Mouse (Mus musculus) hindbrain, embryonic 10.5 days (tissue): ENCODE results near the gene Cxcr1. TPM values are rescaled to one million over a fixed set of nuclear protein-coding genes. Genes with fewer than 3 reads are reported as not detected.

Experiments used
- DNase-seq: peaks from one replicate; pipeline ENCODE4 v3.0.0-alpha.2; 2017; ENCODE audit warnings: low spot score
- H3K27ac ChIP-seq: fragments of 300-500 bp; sonication (generic); 2 replicates; pipeline ENCODE4 v1.5.1; 2016; ENCODE audit warnings: mild to moderate bottlenecking, moderate library complexity
- H3K27me3 ChIP-seq: fragments of 300-500 bp; sonication (generic); 2 replicates; pipeline ENCODE4 v1.6.1; 2016; ENCODE audit warnings: mild to moderate bottlenecking; ENCODE audit not compliant: poor library complexity, insufficient read depth, severe bottlenecking
- H3K36me3 ChIP-seq: fragments of 300-500 bp; sonication (generic); 2 replicates; pipeline ENCODE4 v1.6.1; 2016; ENCODE audit warnings: mild to moderate bottlenecking, moderate library complexity
- H3K4me1 ChIP-seq: fragments of 300-500 bp; sonication (generic); replicated peaks from 2 replicates; pipeline ENCODE4 v1.6.1; 2016; ENCODE audit warnings: mild to moderate bottlenecking
- H3K4me3 ChIP-seq: fragments of 300-500 bp; sonication (generic); 2 replicates; pipeline ENCODE4 v1.5.1; 2016; ENCODE audit warnings: mild to moderate bottlenecking, moderate library complexity
- H3K9me3 ChIP-seq: fragments of 300-500 bp; sonication (generic); 2 replicates; pipeline ENCODE4 v1.6.1; 2016; ENCODE audit warnings: mild to moderate bottlenecking, moderate library complexity
- WGBS: fragments of 180-500 bp; shearing (Covaris S2); methylation state at CpG from one replicate; pipeline ENCODE4 v1.1.7; 2016; 5-methylcytosine and 5-hydroxymethylcytosine counted together
- microRNA counts: library from miRNA; unstranded; fragments of <30 nt; microRNA quantifications from one replicate; lab custom pipeline; 2017
- polyA plus RNA-seq: library from polyadenylated mRNA; unstranded; fragments of >200 nt; fragmentation: Nextera tagmentation; extraction: Ambion mirVana; gene quantifications from 2 replicates; pipeline ENCODE4 v1.2.1, GENCODE M21; 2016

Cxcr1 gene
- polyA plus RNA-seq, 1 experiment from 2014 or later: not detected

DNA sequence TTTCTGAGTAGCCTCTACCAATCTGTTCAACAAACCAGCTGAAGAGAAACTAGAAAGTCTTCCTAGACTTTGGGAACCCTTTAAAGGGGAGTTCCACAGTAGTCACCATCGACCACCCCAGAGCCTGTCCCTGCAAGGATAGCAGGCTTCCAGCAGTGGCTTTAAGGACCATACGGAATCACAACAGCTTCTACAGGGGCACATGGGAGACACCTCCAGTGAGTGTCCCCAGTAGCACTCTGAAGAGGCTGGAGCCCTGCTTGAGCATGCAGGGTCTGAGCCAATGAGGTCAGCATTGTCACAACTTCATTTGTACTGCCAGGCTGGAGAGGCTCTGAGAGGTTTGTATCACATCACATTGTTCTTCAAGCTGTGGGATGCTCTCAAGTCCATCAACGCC, 44.3 kb downstream of the Cxcr1 start:
- H3K4me3 ChIP-seq: no peak overlapping the region
- H3K27ac ChIP-seq: no peak overlapping the region
- no peak for DNase-seq
- no peaks in the 10 kb centered on the region for H3K36me3 ChIP-seq
- H3K9me3 ChIP-seq: no peaks in the 10 kb centered on the region
- H3K27me3 ChIP-seq: no peaks in the 10 kb centered on the region
- H3K4me1 ChIP-seq: no peaks in the 10 kb centered on the region
- 80% methylated on average over 3 of the region's 3 CpGs for WGBS

DNA sequence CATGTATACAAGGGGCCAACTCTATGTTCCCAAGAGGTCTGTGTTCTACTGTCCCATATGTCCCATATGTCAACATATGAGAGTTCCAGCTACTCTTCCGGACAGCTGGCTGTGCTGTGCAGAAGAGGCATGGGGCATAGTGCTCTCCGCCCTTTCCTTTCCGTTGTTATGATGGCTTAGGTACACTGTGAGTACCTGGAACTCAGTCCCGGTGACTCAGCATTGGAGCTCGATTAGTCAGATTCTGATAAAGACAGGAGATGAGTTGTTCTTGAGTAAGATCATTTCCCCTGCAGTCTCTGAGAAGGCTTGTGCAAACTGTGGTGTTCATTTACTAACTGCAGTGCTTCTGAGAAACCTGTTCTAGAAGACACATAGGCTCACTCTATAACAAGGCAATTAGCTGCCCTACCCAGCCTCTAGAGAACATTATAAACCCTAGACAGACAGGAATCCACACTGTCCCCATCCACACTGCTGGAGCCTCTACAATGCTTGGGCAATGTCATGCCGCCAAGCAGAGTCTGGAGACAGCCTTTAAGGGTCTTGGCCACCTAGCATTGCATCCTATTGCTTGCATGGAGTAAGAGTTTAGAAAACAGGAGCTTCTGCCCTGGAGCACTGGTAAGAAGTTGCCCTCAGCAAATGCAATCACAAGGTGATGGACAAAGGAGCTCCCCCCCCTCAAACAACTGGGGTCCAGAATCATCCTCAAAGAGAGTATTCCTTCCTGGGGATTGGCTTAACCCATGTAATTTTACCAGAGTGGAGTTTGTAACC, 45.1 kb downstream of the Cxcr1 start:
- Histone ChIP-seq H3K27me3 (no peaks in the 10 kb centered on the region), H3K9me3 (no peaks in the 10 kb centered on the region), H3K36me3 (no peaks in the 10 kb centered on the region), H3K27ac (no peak overlapping the region), H3K4me3 (no peak overlapping the region), H3K4me1 (no peaks in the 10 kb centered on the region)
- WGBS: 91% methylated on average over 6 of the region's 6 CpGs
- DNase-seq: no peak

MicroRNAs within 50 kb of the gene (microRNA counts, 519-probe panel; counts per million panel counts)
- microRNA mmu-miR-1928 (lab: Ali Mortazavi, UCI): 1,255 counts per million, percentile 77 among the panel's probes with 10 or more counts

Other genes with a start within 250 kb of the Cxcr1 start
- 15.1 and 15.3 TPM in 2 replicates for gene Tns1, start 70.2 kb downstream of the Cxcr1 start, polyA plus RNA-seq
- gene Rufy4, start 69.1 kb downstream of the Cxcr1 start, polyA plus RNA-seq: 0.31 and 0.37 TPM in 2 replicates
- 0.11 and 0.18 TPM in 2 replicates for gene Cxcr2, start 40.6 kb downstream of the Cxcr1 start, polyA plus RNA-seq
- gene Arpc2, start 41.5 kb upstream of the Cxcr1 start, polyA plus RNA-seq: 352 and 355 TPM in 2 replicates
- gene Gpbar1, start 83.9 kb upstream of the Cxcr1 start, polyA plus RNA-seq: 0.15 and 0.24 TPM in 2 replicates
- 238 and 248 TPM in 2 replicates for gene Aamp, start 90.1 kb upstream of the Cxcr1 start, polyA plus RNA-seq
- 111 and 120 TPM in 2 replicates for gene Pnkd, start 90.3 kb upstream of the Cxcr1 start, polyA plus RNA-seq
- 11.6 and 12.6 TPM in 2 replicates for gene Tmbim1, start 111.0 kb upstream of the Cxcr1 start, polyA plus RNA-seq
- 0.37 and 1.4 TPM in 2 replicates for gene Catip, start 167.5 kb upstream of the Cxcr1 start, polyA plus RNA-seq
- gene Slc11a1, start 180.6 kb upstream of the Cxcr1 start, polyA plus RNA-seq: 1.8 and 3.0 TPM in 2 replicates
- gene Ctdsp1, start 196.9 kb upstream of the Cxcr1 start, polyA plus RNA-seq: 34.3 and 35.7 TPM in 2 replicates
- 0.21 and 0.24 TPM in 2 replicates for gene Vil1, start 214.7 kb upstream of the Cxcr1 start, polyA plus RNA-seq